Mouse (Mus musculus) cerebellum, adult 2 months (tissue): ENCODE results near the gene Eif4a2.
"Not testable (repeated sequence)": the region's sequence is repeated elsewhere in the genome, so short reads cannot be mapped to it uniquely, and the experiment has no call there.

Experiments used
- CTCF ChIP-seq: fragments of 200-500 bp; IDR thresholded peaks from 2 replicates; pipeline ENCODE4 v1.5.1; 2011; ENCODE audit warnings: low read depth, mild to moderate bottlenecking, control low read depth, low read length, moderate library complexity, borderline replicate concordance; ENCODE audit not compliant: insufficient read depth
- POLR2A ChIP-seq: fragments of 200-500 bp; IDR thresholded peaks from 2 replicates; pipeline ENCODE4 v1.6.1; 2011; ENCODE audit warnings: low read length, control low read depth, borderline replicate concordance; ENCODE audit not compliant: insufficient read depth

GRCm38 (mm10) chr16:23059630-23060029 is 47.6 kb upstream of the Eif4a2 start:
- TF ChIP-seq CTCF, POLR2A: not testable (repeated sequence)
